Mouse (Mus musculus) lung, postnatal 36 days (tissue): Measurements from ENCODE around the gene Tex101.
A peak's percentile ranks its signal among the peaks of the same experiment; 100 is the strongest.
"Not testable (repeated sequence)": the region's sequence is repeated elsewhere in the genome, so short reads cannot be mapped to it uniquely, and the experiment has no call there.

Experiments
- DNase-seq: peaks from one replicate; pipeline ENCODE4 v3.0.0; 2022; ENCODE audit warnings: mixed read lengths

The Tex101 gene

DNA sequence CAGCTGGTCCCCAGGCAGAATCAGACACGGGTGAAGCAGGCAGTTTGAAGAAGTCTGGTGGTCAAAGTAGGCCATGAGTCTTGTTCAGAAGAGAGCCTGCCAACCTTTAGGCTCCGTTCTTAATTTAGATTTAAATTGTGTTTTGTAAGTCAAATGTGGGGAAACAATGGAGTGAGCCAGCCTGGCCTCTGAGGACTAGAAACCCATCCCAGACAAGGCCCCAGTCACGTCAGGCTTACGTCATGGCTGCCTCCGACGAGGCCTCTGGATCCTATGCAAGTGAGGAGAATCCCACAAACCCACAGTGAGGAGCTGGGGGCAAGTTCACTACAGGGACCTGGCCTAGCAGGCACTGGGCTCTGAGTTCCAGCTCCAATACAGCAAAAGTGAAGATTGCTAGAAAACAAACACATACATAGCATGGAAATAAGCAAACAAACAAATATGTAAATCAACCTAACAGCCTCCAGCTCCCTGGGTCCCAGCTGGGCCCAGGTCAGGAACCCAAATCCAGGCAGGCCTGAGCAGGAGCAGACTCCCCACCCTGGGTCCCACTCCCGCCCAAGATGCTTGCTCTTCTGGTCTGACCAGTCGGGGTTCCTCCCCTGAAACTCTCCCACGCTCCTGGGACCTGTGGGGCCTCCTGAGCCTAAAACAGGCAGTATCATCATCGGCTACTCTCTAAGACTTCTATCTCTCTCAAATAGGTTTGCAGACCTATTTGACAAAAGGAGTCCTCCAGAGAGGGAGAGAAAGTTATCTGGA, 46.2 kb downstream of the Tex101 start:
- DNase-seq: no peak

DNA sequence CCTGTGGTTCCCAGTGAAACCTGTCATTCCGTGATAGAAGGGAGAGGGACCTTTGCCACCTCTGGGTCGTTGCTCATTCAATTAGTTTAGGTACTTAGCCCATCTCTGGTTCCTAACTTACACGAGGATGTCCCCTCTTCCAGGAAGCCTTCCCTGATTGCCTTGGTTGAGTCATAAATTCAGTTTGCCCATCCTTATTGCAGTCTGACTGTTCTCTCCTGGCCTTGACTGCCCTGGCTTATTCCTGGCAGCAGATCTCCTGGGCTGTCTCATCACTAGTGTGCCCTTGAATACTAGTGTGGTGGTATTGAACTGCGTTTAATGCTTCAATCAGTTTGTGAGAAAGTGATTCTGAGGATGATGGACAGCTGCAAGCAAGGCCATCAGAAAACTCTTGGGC, 46.8 kb downstream of the Tex101 start:
- DNase-seq: no peak

DNA sequence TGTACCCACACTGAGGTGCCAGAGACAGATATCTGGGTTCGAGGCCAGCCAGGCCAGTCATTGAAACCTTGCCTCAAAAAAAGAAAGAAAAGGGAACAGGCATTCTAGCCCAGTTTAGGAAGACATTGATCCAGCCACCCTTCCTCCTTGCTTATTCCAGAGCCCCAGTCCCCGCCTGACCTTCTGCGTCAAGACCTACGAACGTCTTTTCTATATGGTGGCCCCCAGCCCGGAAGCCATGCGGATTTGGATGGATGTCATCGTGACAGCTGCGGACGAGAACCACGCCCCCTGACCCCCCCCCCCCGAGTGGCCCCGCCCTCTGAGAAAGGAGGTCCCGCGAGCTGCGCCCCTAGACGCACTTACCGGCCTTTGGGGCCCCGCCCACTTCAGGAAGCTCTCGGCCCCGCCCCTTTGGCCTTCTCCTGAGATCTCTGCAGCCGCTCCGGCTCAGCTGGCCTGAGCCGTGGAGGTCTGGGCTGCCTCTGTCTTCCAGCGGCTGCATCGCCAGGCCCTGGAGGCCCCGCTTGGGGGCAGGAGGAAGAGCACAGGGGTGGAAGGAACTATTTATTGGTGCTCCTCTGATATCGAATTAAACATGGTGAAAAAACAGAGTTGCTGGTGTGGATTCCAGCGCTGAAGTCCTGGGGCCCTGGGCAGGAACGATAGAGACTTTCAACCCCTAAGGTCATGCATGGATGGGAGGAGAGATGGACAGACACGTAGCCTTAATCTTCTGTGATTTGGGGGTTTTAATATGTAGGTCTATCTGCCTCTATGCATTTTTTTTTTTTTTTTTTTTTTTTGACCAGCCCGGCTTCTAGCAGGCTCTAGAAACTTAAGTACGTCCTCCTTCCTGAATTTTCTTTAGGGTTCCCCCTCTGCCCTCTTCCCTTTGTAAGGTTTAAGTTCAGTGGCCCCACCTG, 47.5 kb downstream of the Tex101 start:
- DNase-seq: peak; percentile 91

DNA sequence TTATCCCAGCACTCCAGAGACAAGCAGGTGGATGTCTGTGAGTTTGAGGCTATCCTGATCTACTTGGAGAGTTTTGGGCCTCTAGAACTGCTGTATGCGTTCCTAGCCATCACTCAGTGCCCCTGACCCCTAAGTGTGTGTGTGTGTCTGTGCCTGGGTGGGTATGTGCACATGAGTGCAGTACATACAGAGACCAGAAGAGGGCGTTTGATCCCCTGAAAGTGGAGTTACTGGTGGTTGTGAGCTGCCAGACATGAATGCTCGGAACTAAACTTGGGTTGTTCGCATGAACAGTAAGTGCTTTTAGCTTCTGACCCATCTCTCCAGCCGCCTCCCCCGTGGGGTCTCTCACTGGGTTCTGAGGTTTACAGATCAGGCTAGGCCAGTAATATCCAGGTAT, 53.5 kb downstream of the Tex101 start:
- no peak for DNase-seq

DNA sequence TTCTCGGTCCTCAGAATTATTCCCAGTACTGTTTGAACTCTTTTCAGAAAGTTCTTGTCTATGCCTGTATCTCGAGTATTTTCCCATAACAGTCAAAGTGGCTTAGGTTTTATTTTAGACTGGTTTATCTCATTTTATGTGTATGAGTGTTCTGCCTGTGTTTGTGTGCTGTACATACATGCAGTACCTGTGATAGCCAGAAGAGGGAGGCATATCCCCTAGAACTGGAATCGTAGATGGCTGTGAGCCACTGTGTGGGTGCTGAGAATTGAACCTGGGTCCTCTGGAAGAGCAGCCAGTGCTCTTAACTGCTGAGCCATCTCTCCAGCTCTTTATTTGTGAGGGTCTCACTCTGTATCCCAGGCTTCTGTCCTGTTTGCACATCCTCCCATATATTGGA, 55.3 kb downstream of the Tex101 start:
- DNase-seq: no peak

DNA sequence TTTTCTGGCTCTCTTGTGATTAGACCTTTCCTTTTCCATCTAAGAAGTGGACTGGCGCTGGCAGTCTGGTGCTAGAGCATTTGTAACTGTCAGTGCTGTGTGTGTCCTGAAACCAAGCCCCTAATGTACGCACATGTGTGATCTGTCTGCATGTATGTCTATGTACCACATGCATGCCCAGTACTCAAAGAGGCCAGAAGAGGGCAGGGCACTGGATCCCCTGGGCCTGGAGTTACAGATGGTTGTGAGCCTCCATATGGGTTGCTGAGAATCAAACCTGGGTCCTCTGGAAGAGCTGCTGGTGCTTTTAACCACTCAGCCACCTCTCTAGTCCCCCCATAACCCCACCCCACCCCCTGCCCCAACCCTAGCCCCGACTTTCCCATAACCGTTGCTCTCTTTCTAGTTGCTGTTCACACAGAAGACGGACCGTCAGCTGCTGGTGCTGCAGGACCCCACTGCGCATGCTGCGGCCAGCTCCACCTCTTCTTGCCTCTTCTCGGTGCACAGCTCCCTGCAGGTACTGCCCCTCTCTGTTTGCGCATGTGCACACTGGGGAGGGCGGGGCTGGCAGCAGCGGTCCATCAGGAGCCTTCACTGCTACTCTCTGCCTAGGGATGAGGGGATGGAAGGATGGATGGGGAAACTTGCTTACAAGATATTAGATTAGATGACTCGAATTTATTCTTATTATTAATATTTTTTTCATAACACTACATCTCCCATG, 56.6 kb downstream of the Tex101 start:
- DNase-seq: no peak

DNA sequence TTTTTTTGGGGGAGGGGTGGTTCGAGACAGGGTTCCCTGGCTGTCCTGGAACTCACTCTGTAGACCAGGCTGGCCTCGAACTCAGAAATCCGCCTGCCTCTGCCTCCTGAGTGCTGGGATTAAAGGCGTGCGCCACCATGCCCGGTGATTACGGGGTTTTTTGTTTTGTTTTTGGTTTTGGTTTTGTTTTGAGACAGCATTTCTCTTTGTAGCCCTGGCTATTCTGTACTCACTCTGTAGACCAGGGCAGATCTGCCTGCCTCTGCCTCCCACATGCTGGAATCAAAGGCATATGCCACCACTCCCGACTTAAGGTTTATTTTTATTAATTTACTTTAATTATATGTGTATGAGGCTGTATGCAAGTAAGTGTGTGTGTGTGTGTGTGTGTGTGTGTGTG, 58.1 kb downstream of the Tex101 start:
- not testable (repeated sequence) for DNase-seq
